In the genomic region with DNA sequence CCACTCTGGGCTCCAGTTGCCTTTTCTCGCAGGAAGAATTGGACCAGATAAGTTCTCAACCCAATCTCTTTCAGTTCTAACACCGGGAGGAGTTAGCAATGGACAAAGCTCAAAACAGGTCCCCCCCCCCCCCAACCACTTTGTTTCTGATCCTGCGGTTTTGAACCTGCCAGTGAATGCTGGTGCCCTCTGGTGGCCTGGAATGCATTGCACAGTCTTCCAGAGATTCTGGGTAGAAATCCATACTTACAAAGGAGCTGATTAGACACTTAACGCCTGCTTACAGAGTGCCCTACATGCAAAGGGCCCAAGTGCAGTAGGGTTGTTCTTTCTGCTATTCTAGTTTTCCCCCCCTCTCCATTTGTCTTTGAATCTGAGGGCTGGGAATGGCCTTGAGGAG, we compare ENCODE assay signal across 10 mouse cellular contexts. TPM values are rescaled to one million over a fixed set of nuclear protein-coding genes. Genes with fewer than 3 reads are reported as not detected.
A peak's percentile ranks its signal among the peaks of the same experiment; 100 is the strongest.
DNase-seq lines count a peak whose midpoint lies in the region; ATAC-seq and TF ChIP-seq lines count a peak whose summit lies in the region.
"Had no signal": no experiment of that assay in that cellular context is flagged by ENCODE, and none has a peak within 500 bp of the region (broad histone marks: within the 10 kb centered on the region; RNA-seq: fewer than 3 reads in every experiment).

No protein-coding gene starts in this region.

- H3K4me2 ChIP-seq in lung, embryonic 14.5 days = no peak overlapping the region
- H3K4me2 ChIP-seq in lung, postnatal 0 days (replicated peaks; ENCODE audit: low read depth, low read length) = no peak overlapping the region
- H3K4me2 ChIP-seq: hindbrain, embryonic 15.5 days; neural tube, embryonic 12.5 days had no signal

- no peak overlapping the region for H3K9ac ChIP-seq in lung, embryonic 14.5 days
- no peak overlapping the region for H3K9ac ChIP-seq in lung, postnatal 0 days (replicated peaks; ENCODE audit: low read depth)
- H3K9ac ChIP-seq: hindbrain, embryonic 15.5 days; neural tube, embryonic 12.5 days had no signal

- peak; percentile 61 for ATAC-seq in frontal cortex, adult (ENCODE audit: low TSS enrichment)
- no peak for ATAC-seq in lung, embryonic 14.5 days (ENCODE audit: insufficient read depth)
- ATAC-seq in lung, postnatal 0 days = no peak

- H3K36me3 ChIP-seq in lung, embryonic 14.5 days (ENCODE audit: insufficient read depth) = no peaks in the 10 kb centered on the region
- H3K36me3 ChIP-seq in lung, postnatal 0 days (ENCODE audit: insufficient read depth, low read length) = no peaks in the 10 kb centered on the region

- no peak for TF ChIP-seq EP300 in lung, postnatal 0 days (IDR thresholded peaks at IDR 0.05)

- H3K9me3 ChIP-seq in lung, embryonic 14.5 days (ENCODE audit: low read depth, low read length) = no peaks in the 10 kb centered on the region
- H3K9me3 ChIP-seq in lung, postnatal 0 days (ENCODE audit: low read length) = no peaks in the 10 kb centered on the region
- H3K9me3 ChIP-seq: hindbrain, embryonic 15.5 days; neural tube, embryonic 12.5 days had no signal

- no peak for DNase-seq in frontal cortex, postnatal 10 days (ENCODE audit: low spot score in 2 of 2)
- peak; percentile 49 for DNase-seq in lung, embryonic 14.5 days
- no peak for DNase-seq in lung, postnatal 25 days (ENCODE audit: low spot score)
- DNase-seq in R1 (ENCODE audit: low read depth, low spot score) = peak; percentile 67
- peak; percentile 9 for DNase-seq in lung, postnatal 0 days (ENCODE audit: low spot score)
- no peak for DNase-seq in layer of hippocampus, postnatal 36 days
- no peak for DNase-seq in ovary, postnatal 14 days (ENCODE audit: low spot score)

- no peaks in the 10 kb centered on the region for H3K4me1 ChIP-seq in lung, embryonic 14.5 days (ENCODE audit: insufficient read depth)
- H3K4me1 ChIP-seq in lung, postnatal 0 days (ENCODE audit: insufficient read depth, low read depth, low read length) = no peaks in the 10 kb centered on the region
- H3K4me1 ChIP-seq: hindbrain, embryonic 15.5 days; neural tube, embryonic 12.5 days had no signal

- 70% methylated on average over 4 of the region's 4 CpGs for WGBS in lung, embryonic 14.5 days
- 64% methylated on average over 4 of the region's 4 CpGs for WGBS in lung, postnatal 0 days

- TF ChIP-seq CTCF in lung, embryonic 14.5 days (IDR thresholded peaks at IDR 0.05; ENCODE audit: low read depth) = peak; percentile 61
- peak; percentile 61 for TF ChIP-seq CTCF in lung, postnatal 0 days (IDR thresholded peaks at IDR 0.05)

- no peak overlapping the region for H3K4me3 ChIP-seq in lung, embryonic 14.5 days (ENCODE audit: low read depth, low read length)
- H3K4me3 ChIP-seq in lung, postnatal 0 days (ENCODE audit: low read depth, low read length) = no peak overlapping the region
- H3K4me3 ChIP-seq: hindbrain, embryonic 15.5 days; neural tube, embryonic 12.5 days had no signal

- no peaks in the 10 kb centered on the region for H3K27me3 ChIP-seq in lung, embryonic 14.5 days (ENCODE audit: insufficient read depth, low read length)
- H3K27me3 ChIP-seq in lung, postnatal 0 days (replicated peaks; ENCODE audit: insufficient read depth, low read length) = no peaks in the 10 kb centered on the region
- H3K27me3 ChIP-seq: hindbrain, embryonic 15.5 days; neural tube, embryonic 12.5 days had no signal

- no peak overlapping the region for H3K27ac ChIP-seq in lung, embryonic 14.5 days (ENCODE audit: low read depth)
- no peak overlapping the region for H3K27ac ChIP-seq in lung, postnatal 0 days (ENCODE audit: low read length)
- H3K27ac ChIP-seq: hindbrain, embryonic 15.5 days; neural tube, embryonic 12.5 days had no signal

RNA-seq across cellular contexts. Expression of a gene that starts 22.9 kb away (rescaled TPM):
- 0.08 TPM in 1 of 2 replicates, not detected in the other for polyA plus RNA-seq in lung, embryonic 14.5 days (2014; fragmentation: Nextera tagmentation; extraction: Ambion mirVana)
- not detected in 2 replicates for polyA plus RNA-seq in lung, postnatal 0 days (2015; fragmentation: Nextera tagmentation; extraction: Ambion mirVana)
- total RNA-seq in layer of hippocampus, postnatal 36 days (2021) = 1 to 10 TPM in 1 of 2 experiments, under 1 TPM in 1; 0.92 to 1.3 TPM

RNA-seq across cellular contexts. Expression of a gene that starts 54.5 kb away (rescaled TPM):
- polyA plus RNA-seq in lung, embryonic 14.5 days (2014; fragmentation: Nextera tagmentation; extraction: Ambion mirVana) = 5.9 and 6.1 TPM in 2 replicates
- 3.4 and 4.2 TPM in 2 replicates for polyA plus RNA-seq in lung, postnatal 0 days (2015; fragmentation: Nextera tagmentation; extraction: Ambion mirVana)
- total RNA-seq in layer of hippocampus, postnatal 36 days (2021) = 100 to 1,000 TPM; 491 to 500 TPM

Comparison
In these comparisons a context has a peak if more than half of its experiments do, and no peak if none do; other contexts are left out.
1. DNase-seq: peak in lung, embryonic 14.5 days (single experiment), R1 (single experiment) and lung, postnatal 0 days (single experiment); none in frontal cortex, postnatal 10 days (0 of 2), lung, postnatal 25 days (single experiment), layer of hippocampus, postnatal 36 days (0 of 2) and ovary, postnatal 14 days (single experiment).